Comparison of ENCODE assay signal across 13 mouse cellular contexts in the genomic region with DNA sequence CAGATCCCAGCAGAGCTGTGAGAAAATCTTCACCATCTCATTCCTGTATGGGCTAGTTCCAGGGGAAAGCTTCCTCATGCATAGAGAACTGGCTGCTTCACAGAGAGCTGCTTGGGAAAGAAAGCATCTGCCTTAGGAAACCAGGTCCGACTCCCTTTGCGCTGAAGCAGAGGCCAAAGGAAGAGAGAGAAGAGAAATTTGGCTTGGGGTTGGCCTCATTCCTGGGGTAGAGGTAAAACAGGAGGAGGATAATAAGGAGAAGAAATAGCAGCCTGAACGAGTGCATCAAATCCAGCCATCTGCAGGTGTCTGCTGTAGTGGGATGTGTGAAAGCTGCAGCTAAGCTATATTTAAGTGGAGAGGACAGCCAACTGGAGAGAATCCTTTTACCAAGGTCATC.
DNase-seq lines count a peak whose midpoint lies in the region.
"Had no signal": no experiment of that assay in that cellular context is flagged by ENCODE, and none has a peak within 500 bp of the region (broad histone marks: within the 10 kb centered on the region; RNA-seq: fewer than 3 reads in every experiment).

No protein-coding gene starts in this region.

- peak; percentile 13 to 18 for DNase-seq in layer of hippocampus, adult 8-10 months (ENCODE audit: low spot score in 2 of 2)
- no peak for DNase-seq in layer of hippocampus, postnatal 36 days
- DNase-seq in cerebellum, postnatal 14 days: peak; percentile 16 to 52
- DNase-seq in left cerebral cortex, adult 9 months (ENCODE audit: low spot score in 2 of 2): peak; percentile 31 to 61
- peak; percentile 38 to 54 for DNase-seq in right cerebral cortex, postnatal 36 days (ENCODE audit: low spot score in 2 of 2)
- DNase-seq in heart, adult 11 months: no peak
- DNase-seq in embryo, embryonic 11 days: no peak
- DNase-seq: adrenal gland, adult 2 months; gastrocnemius, postnatal 10 days; heart, postnatal 14 days; kidney, postnatal 14 days; lung, postnatal 10 days; retina, postnatal 1 day had no signal

Comparison
In these comparisons a context has a peak if more than half of its experiments do, and no peak if none do; other contexts are left out.
1. DNase-seq: peak in layer of hippocampus, adult 8-10 months (2 of 2), cerebellum, postnatal 14 days (2 of 2), left cerebral cortex, adult 9 months (2 of 2) and right cerebral cortex, postnatal 36 days (2 of 2); none in layer of hippocampus, postnatal 36 days (0 of 2), heart, adult 11 months (single experiment) and embryo, embryonic 11 days (single experiment).